Mouse (Mus musculus) common myeloid progenitor, adult 5-6 weeks (primary cell): ENCODE measurements around the gene Ech1. TPM values are rescaled to one million over a fixed set of nuclear protein-coding genes. Genes with fewer than 3 reads are reported as not detected.

Experiments
- ATAC-seq: replicated peaks from 2 replicates; pipeline ENCODE4 v1.8.0; 2016; ENCODE audit warnings: low read depth, mild to moderate bottlenecking, moderate TSS enrichment, inconsistent platforms; ENCODE audit not compliant: poor library complexity, severe bottlenecking
- total RNA-seq: library from RNA; stranded (forward); fragments of 200-1000, 187-1606 nt; gene quantifications from 2 replicates; pipeline ENCODE4 v1.2.3, GENCODE M21; 2017

Gene Ech1
- total RNA-seq, 1 experiment from 2014 or later = 95.7 TPM

DNA sequence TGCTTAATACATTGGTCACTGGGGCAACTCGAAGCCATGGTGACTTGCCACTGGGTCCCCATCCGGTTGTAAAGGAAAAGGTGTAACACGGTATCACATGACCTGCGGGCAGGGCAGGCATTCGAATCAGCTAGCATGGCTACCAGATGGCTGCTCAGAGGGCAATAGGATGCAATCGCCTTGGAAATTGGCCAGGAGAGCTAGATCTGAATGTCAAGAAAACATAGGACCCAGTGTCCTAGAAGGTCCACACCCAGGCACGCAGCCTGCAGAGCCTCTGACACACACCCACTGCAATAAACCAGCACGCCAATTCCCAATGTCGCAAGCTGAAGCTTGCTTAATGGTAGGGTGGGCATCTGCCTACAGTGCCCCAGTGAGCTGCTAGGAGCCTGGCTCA is 13.3 kb downstream of the Ech1 start:
- no peak for ATAC-seq

DNA sequence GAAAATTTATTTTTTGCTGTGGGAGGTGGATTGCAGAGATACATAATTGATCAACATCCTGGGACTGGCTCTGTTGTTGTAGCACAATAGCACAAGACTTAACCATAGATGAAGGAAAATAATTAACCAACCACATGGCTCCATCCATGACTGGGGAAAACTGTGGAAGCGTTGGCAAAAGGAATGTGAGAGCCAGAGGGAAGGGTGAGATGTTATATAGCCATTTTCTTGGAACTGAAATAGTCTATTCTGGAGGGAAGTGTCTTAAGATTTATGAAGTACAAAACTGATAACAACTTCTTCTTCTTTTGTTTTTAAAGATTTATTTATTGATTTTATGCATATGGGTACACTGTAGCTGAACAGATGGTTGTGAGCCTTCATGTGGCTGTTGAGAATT is 22.3 kb downstream of the Ech1 start:
- no peak for ATAC-seq

DNA sequence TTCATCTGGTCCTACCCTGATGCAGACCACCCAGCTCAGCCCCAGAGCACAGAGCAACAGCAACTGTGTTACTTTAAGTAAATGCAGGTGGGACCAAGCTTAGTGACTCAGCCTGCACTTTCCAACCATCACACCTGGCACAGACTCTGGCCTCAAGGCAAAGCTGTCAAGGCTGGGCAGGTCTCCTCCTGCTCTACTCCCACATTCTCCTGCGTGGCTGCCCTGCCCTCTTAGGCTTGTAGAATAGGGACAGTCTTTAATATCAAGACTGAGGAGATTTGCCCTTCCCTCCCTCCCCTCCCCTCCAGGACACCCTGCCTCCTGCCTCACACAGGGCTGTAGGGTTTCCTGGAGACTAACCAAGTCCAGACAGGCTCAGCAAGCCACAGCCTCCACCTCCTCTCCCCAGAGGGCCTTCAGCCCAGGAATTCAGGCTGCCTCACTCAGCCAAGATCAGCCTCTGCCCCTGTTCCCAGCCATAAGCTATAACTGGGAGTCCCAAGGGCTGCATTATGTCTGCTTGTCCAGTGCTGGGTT is 24.8 kb downstream of the Ech1 start:
- no peak for ATAC-seq

DNA sequence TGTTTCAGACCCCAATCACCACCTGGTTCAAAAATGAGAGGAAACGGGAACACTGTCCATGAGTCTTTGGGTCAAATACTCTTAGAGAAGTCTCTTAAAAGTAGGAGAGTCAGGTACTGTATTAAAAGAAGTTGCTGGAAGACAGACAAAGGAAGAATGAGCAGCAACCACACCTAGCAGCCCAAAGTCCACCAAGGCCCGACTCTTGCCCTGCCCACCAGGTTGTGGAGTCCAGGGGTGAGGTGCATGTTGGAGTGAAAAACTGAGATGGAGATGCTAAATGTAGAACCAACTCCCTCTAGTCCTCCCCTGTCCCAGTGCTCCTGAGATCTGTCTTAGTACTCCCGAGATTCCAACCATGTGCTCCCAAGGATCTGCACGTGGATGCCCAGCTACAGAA is 25.6 kb downstream of the Ech1 start:
- ATAC-seq = no peak

DNA sequence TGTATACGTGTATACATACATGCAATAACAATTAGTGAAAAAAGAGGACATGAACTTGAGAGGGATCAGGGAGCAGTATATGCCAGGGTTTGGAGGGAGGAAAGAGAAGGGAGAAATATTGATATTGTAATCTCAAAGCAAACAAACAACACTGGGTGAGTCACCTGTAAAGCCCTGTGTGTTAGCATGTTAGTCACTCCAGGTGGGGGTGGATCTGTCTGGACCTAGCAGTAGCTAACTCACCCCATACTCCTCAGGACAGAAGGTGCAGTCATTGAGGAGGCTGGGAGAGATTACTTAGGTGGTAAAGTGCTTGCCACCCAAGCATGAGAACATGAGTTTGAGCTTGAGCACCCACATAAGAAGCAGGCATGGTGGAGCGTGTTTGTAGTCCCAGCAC is 34.9 kb downstream of the Ech1 start:
- no peak for ATAC-seq

DNA sequence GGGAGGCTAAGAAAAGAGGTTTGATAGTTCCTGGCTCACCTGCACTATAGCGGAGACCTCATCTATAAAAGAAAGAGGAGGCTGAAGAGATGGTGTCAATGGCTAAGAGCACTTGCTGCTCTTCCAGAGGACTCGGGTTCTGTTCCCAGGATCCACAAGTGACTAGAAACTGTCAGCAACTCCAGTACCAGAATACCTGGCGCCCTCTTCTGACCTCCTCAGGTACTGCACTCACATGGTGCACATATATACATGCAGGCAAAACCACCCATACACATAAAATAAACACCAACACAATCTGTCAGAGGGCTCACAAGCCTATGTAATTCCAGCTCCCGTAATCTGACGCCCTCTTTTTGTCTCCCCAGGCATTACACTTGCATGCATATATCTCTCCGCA is 35.9 kb downstream of the Ech1 start:
- no peak for ATAC-seq

DNA sequence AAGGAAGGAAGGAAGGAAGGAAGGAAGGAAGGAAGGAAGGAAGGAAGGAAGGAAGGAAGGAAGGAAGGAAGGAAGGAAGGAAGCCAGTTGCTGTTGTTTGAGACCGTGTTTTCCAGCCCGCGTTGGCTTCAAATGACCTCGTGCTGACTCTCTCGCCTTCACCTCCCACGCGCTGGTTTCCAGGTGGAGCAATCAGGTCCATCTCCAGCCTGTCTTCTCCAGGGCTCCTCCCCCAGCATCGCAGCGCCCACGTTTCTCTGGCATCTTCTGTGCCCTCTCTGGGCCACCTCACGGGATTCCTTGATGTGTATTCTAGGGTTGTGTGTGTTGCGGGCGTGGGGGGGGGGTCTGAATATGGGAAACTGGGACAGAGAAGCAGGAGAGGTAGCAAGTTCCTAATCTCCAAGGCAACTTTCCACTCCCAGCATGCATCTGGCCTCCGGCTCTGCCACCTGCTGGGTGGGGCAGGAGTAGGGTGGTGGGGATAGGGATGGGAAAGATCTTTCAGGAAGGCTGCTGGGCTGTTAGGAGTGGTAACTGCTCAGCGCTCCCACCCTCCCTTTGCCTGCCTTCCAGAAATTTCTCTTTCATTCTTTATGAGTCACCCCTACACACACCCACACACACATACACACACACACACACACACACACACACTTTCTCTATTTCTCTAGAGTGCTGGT is 37.9 kb downstream of the Ech1 start:
- no peak for ATAC-seq

DNA sequence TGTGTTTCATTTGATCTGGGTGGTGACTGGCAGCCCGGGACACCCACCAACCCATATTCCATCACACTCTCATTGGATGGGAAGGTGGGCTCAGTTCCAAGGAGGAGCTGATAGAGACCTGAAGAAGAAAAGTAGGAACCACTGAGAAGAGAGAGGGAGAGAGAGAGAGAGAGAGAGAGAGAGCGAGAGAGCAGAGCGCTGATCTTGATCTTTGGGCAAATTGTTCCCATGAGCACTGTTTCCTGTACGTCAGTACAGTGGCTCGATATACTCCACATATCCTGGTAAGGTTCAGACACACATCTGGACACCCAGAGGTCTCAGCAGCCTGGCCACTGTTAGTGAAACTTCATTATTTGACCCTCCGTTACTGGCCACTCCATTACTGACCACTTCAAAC is 38.5 kb downstream of the Ech1 start, which contains the start of gene Lgals7:
Gene Lgals7, plus strand, starts transcription at position 314 of the 400 bp plus-strand sequence.
- ATAC-seq = no peak

DNA sequence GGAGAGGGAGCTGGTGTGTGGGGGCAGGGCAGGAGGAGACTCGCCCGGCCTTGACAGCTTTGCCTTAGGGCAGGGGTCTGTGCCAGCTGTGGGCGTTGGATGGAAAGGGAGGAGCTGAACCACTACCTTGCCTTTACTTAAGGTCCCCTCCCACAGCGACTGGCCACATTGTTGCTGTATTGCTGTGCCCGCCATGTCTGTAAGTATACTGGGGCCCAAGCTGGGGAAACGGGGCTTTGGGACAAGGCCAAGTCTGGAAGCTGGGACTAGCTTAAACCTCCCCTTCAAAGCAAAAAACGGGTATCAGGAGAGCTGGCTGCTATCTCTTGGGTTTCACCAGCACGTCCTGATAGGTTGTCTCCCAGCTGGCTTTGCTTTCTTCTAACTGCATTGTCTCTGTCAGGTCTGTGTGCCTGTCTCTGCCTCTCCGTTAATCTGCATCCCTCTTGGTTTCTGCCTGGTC is 39.3 kb downstream of the Ech1 start:
- ATAC-seq = no peak

DNA sequence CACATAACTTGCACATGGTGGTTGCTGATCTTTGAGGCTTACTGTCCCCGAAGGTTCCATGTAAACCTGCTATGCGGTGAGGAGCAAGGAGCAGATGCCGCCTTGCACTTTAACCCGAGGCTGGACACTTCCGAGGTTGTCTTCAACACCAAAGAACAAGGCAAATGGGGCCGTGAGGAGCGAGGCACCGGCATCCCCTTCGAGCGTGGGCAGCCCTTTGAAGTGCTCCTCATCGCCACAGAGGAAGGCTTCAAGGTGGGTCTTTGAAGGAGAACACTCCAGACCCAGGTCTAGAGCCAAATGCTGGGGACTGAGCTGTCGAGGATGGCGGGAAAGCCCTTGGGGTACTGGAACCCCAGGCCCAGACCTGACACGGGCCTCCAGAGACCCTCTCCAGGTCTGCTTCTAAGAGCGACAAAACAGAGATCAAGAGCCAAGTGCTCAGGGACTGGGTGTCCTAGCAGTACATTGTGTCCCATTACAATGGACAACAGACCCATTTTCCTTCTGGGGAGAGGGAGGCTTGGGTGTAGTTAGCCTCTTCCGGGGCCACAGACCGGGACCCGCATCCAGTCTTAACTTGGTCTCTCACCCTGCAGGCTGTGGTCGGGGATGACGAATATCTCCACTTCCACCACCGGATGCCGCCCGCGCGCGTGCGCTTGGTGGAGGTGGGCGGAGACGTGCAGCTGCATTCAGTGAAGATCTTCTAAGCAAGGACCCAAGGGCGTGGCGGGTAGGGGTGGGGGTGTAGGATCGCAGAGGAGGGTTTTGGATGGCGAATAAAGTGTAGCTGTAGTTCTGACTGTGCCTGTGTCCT is 40.7 kb downstream of the Ech1 start:
- ATAC-seq = peak; percentile 95

DNA sequence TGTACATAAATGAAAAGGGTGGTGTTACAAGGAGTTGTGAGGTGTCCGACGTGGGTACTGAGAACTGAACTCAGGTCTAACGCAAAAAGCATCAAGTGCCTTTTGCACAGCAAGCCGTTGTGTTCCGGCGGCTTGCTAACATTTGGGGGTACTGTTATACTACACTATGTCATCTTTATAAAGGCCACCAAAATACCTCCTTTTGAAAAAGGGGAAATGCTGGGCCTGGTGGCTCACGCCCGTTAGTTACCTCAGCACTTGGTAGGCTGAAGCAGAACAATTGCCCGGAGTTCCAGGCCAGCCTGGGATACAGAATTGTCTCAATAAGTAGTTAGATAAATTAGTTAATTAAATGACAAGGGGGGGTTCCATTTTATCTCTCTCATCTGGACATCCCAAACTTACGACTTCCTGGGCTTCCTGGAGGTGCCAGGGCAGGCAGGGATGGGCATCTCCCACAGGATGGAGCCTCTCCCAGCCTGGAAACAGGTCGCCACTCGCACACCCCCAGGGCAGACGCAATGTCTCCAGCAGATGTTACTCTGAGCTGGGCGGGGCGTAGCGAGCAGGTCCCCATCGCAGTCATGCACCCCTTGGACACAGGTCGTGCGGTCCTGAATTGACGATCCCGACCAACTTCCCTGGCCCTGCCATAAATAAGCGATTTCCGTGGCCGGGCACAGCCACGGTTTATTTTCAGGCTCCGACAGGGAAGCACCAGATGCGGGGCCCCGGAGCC is 41.9 kb downstream of the Ech1 start:
- no peak for ATAC-seq

DNA sequence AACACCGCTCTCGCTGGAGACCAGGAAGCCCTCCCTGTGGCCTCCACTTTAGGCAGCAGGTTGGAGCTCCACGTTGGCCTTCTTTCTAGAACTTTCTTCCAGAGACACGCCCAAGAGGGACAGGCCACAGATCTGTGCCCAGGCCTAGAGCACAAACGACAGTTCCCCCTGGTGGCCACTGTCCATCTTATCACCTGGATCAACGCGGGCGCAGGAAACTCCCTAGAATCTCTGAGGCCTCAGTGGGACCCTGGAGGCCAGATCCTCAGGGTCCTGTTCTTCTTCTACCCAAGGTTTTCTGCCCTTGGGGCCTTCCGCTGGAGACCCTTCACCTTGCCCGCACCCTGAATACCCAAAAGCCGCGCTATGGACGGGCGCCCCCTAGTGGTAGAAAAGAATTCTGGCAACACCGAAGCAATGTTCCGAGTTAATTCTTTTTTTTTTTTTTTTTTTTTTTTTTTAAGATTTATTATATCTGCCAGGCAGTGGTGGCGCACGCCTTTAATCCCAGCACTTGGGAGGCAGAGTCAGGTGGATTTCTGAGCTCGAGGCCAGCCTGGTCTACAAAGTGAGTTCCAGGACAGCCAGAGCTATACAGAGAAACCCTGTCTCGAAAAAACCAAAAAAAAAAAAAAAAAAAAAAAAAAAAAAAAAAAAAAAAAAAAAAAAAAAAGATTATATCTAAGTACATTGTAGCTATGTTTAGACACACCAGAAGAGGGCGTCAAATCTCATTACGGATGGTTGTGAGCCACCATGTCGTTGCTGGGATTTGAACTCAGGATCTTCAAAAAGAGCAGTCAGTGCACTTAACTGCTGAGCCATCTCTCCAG is 42.7 kb downstream of the Ech1 start:
- peak; percentile 53 for ATAC-seq

DNA sequence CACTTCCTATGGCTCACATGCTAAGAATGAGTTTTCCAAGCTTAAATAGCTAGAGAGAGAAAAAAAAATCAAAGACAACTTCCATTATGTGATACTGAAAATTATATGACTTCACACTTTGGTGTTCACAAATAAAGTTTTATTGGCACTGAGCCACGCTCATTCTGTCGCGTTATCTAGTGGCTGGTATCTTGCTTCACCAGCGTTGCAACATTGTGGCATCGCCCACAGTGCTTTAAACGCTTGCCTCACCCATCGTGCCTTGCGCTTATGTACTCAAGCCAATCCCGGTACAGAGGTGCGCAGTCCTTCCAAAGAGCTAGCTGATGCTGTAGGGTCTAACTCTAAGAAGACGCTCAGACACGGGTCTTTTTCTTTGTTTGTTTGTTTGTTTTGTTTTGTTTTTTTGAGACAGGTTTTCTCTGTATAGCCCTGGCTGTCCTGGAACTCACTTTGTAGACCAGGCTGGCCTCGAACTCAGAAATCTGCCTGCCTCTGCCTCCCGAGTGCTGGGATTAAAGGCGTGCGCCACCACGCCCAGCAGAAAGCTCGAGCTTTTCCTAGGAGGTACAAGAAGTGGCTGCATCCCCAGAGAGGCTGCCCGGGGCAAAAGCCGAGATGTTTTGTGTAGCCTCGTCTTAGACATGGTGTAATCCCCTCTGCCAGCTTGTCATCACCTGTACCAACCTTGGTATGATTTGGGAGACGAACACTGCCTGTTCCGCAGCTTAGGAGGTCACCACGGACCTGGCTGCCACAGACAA is 46.1 kb downstream of the Ech1 start:
- no peak for ATAC-seq

DNA sequence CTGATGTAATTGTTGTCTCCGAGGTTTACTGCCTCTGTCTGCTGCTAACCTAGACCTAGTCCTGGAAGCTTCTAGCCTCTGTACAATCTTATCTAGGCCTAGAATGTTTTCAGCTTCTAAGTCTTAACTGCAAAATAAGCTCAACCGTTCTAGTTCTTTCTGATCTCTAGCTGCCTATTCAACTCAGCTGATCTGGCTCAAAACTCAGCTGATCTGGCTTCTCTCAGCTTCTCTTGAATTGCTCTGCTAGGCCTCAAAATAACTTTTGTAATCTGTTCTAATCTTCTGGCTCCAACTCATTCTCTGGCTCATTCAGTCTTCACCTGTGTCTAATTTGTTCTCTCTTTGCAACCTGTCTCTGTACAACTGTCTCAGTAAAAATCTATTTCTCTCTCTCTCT is 49.5 kb downstream of the Ech1 start:
- ATAC-seq = no peak

DNA sequence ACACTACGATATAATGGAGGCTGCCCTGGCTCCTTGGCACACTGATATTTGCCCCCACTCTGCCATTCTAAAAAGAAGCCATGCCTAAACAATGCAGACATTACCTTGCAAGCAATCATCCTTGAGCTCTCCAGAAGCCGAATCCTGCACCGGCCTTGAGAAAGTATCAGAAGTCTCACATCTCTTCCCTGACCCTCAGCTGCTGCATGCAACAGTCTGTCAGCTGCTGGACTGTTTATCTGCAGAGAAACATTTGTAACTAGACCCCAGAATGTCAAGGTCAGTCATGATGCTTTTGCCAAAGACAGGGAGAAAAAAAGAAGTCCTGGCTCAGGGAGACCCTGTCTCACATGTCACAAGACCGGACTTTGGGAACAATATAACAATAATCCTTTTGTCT is 51.1 kb downstream of the Ech1 start:
- ATAC-seq = no peak

DNA sequence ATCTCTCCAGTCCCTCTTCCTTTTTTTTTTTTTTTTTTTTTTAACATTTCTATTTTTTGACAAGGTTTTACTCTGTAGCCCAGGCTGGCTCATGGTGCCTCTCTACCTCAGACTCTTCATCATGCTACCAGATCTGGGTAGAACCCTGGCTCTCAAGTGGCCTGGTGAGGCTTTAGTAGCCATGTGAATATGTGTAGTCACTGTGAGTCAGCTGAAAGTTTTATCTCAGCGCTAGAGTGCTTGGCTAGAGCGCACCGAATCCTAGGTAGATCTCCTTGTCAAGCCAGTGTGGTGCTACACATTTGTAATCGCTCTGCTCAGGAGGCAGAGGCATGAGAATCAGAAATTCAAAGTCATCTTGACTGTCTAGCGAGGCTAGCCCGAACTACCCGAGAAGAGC is 52.1 kb downstream of the Ech1 start:
- ATAC-seq = no peak

DNA sequence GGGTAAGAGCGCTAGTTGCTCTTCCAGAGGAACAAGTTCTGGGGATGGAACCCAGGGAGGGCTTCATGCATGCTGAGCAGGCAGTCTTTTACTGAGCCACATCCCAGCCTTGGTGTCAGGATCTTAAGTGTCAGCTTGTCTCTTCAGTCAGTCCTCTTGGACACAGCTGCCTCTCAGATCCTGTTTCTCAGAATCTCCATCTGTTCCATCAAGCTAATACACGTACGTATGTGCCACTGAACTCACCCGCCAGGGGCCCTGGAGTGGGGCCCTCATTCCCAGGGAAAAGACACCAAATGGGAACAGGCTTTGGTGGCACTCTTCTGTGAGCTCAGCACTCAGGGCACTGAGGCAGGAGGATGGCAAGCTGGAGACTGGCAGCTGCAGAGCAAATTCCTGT is 52.8 kb downstream of the Ech1 start:
- no peak for ATAC-seq

DNA sequence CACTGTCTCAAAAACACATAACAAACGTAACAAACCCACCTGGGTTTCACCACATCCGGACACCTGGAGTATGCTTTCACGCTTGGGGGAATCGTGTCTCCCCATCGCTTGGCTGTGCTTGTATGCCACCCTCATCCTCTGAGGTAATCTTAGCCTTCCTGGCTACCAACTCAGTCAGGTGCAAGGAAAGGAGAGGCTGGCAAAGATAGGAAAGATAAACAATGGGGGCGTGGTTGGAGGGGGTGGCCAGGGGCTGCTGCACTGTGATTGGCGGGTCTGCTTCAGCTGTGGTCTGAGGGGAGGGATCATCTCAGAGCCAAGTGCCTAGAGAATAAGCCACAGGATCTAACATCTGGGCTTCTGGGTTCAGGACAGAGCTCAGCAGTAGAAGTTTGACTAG is 54.6 kb downstream of the Ech1 start:
- ATAC-seq = no peak

DNA sequence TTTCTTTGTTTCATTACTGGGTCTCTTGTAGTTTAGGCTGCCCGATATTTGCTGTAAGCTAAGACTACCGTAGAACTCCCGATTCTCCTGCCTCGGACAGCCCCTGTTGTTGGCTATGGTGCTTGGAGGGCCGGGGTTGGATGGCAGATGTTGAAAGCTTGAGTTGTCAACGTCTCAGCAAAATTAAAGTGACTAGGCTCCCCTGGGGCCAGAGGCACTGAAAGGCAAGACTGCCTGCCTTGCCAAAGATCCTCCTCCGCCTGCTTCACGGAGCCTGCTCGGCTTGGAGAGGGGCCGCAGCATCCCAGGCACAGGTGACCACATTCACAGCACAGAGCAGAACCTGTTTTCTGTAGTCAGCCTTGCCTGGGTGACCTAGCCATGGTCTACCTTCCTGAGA is 55.5 kb downstream of the Ech1 start:
- no peak for ATAC-seq
